Mouse (Mus musculus): ENCODE measurements at regions not wholly inside any gene's neighbourhood (a gene's known extent, or its start where the extent isn't known, plus 50 kb on each side); places are given as distances from the start of the nearest gene placed in this dataset.

DNA sequence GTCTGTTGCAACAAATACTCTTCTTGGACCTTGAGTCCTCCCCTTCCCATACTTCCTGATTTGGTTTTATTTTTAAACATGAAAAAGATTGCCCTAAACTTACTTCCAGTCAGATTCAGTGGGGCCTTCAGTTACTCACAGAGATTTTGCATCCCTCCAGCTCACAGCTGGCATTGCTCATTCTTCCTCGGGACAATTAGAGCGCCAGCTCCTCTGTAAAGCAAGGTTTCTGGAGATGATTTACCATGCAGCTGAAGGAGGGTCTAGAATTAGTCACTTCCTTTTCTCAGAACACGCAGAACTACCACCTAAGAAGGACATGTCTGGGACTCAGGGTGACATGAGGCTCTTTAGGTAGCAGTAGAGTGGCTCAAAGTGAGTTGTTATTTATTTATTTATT, 79.4 kb upstream of the Npy start:
- Histone ChIP-seq H3K9me3 (replicated peaks) (no peaks in the 10 kb centered on the region), H3K36me3 (no peaks in the 10 kb centered on the region), H3K27ac (no peak overlapping the region), H3K4me3 (no peak overlapping the region), H3K4me1 (no peaks in the 10 kb centered on the region), H3K27me3 (ENCODE audit: low read depth, poor library complexity, severe bottlenecking) (no peaks in the 10 kb centered on the region)
- 79% methylated on average over 3 of the region's 3 CpGs for WGBS
- no peak for DNase-seq (ENCODE audit: low spot score)

- DNase-seq (ENCODE audit: low spot score) = no peak
- Histone ChIP-seq H3K9me3 (replicated peaks) (no peaks in the 10 kb centered on the region), H3K36me3 (no peaks in the 10 kb centered on the region), H3K27me3 (ENCODE audit: low read depth, poor library complexity, severe bottlenecking) (no peaks in the 10 kb centered on the region), H3K4me3 (no peak overlapping the region), H3K27ac (no peak overlapping the region), H3K4me1 (no peaks in the 10 kb centered on the region)
- 91% methylated on average over 4 of the region's 4 CpGs for WGBS
These were observed 77.2 kb upstream of the Npy start for GRCm38 (mm10) chr6:49745301-49745700.

DNA sequence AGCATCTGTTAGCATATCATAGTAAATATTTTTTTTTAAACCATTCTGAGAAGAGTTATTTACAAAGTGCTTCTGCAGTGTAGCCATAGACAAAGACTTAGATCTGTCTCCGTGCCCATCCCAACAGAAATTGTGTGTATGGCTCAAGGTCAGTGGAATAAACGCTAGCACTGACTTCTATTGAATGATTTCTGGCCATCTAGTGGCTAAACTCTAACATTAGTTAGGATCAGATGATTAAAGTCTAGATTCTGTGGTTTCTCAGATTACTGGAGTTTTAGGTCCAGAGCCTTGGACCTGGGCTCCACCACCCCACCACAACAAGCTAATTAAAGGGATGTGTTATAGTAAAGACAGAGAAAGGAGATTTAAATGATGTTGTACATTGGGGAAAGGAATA, 72.0 kb upstream of the Npy start:
- no peaks in the 10 kb centered on the region for H3K27me3 ChIP-seq (ENCODE audit: low read depth, poor library complexity, severe bottlenecking)
- H3K4me1 ChIP-seq = no peaks in the 10 kb centered on the region
- no peaks in the 10 kb centered on the region for H3K36me3 ChIP-seq
- H3K4me3 ChIP-seq = no peak overlapping the region
- H3K9me3 ChIP-seq (replicated peaks) = no peaks in the 10 kb centered on the region
- no peak for DNase-seq (ENCODE audit: low spot score)
- 80% methylated on average over 2 of the region's 2 CpGs for WGBS
- H3K27ac ChIP-seq = no peak overlapping the region

GRCm38 (mm10) chr6:49759614-49760013, 62.9 kb upstream of the Npy start:
- H3K36me3 ChIP-seq = no peaks in the 10 kb centered on the region
- H3K27ac ChIP-seq = no peak overlapping the region
- 92% methylated on average over 6 of the region's 6 CpGs for WGBS
- no peaks in the 10 kb centered on the region for H3K4me1 ChIP-seq
- no peak for DNase-seq (ENCODE audit: low spot score)
- H3K27me3 ChIP-seq (ENCODE audit: low read depth, poor library complexity, severe bottlenecking) = no peaks in the 10 kb centered on the region
- no peak overlapping the region for H3K4me3 ChIP-seq
- H3K9me3 ChIP-seq (replicated peaks) = no peaks in the 10 kb centered on the region

DNA sequence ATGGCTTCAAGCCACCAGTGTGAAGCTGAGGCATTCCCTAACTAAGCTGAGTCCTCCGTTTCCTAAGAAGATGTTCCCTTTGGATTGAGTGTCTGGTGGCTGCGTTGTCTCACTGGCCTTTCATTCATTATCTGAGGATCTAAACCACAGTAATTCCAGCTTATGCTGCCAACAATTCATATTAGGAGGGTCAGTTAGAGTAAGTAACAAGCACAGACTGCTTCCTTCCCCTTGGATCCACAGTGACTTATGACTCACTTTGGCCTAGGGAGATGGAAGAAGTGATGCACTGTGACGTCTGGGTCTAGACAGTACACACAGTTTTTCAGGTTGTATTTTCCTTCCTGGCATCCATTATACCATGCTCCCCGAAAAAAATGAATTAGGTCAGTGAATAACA, 57.8 kb upstream of the Npy start:
- Histone ChIP-seq H3K9me3 (replicated peaks) (no peaks in the 10 kb centered on the region), H3K27ac (no peak overlapping the region), H3K36me3 (no peaks in the 10 kb centered on the region), H3K4me3 (no peak overlapping the region), H3K4me1 (no peaks in the 10 kb centered on the region), H3K27me3 (ENCODE audit: low read depth, poor library complexity, severe bottlenecking) (no peaks in the 10 kb centered on the region)
- no peak for DNase-seq (ENCODE audit: low spot score)
- WGBS = 87% methylated on average over 4 of the region's 4 CpGs

DNA sequence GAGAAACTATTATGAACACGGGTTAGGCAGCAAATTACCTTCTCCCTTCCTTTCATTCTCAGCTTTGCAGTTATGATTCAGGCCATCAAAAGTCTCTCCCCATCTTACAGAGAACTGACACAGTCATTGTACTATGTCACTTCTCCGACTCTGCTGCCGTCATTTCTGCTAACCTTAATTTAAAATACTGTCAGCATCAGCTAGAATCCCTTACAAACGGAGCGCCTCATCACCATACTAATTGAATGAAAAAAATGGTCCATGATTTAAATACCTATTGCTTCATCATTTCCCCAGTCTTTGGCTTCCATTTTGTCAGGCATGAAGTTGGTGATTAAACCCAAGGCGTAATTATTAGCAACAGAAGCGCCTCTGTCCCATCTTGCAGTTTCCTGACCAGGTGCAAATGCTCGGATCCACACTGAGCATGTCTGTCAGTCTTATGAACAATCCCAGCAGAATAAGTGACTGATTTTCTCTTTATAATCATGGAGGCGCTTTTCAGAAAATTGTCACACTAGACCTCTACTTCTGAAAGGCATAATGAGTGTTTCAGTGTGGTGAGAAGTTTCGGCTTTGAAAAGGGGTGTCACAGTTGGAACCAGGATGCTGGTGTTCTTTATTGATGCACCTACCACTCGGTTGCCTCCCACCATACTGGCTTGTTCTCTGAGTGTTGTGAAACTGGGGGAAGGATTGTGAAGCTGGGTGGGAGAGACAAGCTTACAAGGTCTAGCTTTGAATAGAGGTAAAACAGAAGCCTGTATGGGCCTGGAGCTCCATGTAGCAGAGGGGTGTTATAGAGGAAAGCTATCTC, 52.4 kb upstream of the Npy start:
- DNase-seq (ENCODE audit: low spot score) = no peak
- Histone ChIP-seq H3K27ac (no peak overlapping the region), H3K9me3 (replicated peaks) (no peaks in the 10 kb centered on the region), H3K4me1 (0 out of 2 replicates have a peak, but pooled peaks cover 5% of the 10 kb centered on the region), H3K27me3 (ENCODE audit: low read depth, poor library complexity, severe bottlenecking) (no peaks in the 10 kb centered on the region), H3K36me3 (no peaks in the 10 kb centered on the region), H3K4me3 (no peak overlapping the region)
- WGBS = 89% methylated on average over 11 of the region's 11 CpGs
